Mouse (Mus musculus) erythroid progenitor cell, adult 5-6 weeks (primary cell): Measurements from ENCODE around the gene Tmem251. TPM values are rescaled to one million over a fixed set of nuclear protein-coding genes. Genes with fewer than 3 reads are reported as not detected.
A peak's percentile ranks its signal among the peaks of the same experiment; 100 is the strongest.

ENCODE experiments used
- ATAC-seq: replicated peaks from 2 replicates; pipeline ENCODE4 v1.8.0; 2016; ENCODE audit warnings: moderate number of reproducible peaks, mild to moderate bottlenecking, moderate TSS enrichment, inconsistent platforms; ENCODE audit not compliant: poor library complexity, low FRiP score, severe bottlenecking
- total RNA-seq, 2 experiments: library from RNA; stranded (forward) in 1 of 2; stranded (reverse) in 1 of 2; fragments of 150-400 nt in 1 of 2; fragments of 186-747, 209-891 nt in 1 of 2; gene quantifications; 2 replicates each; pipeline versions ENCODE4 v1.2.3 to v1.2.4; 2015 to 2017; ENCODE audit warnings: low replicate concordance in 2 of 2

Tmem251 gene
- total RNA-seq, 2 experiments from 2014 or later = 3.4 TPM; not detected in 1

- ATAC-seq = no peak
These were observed 35.3 kb upstream of the Tmem251 start for GRCm38 (mm10) chr12:102708220-102708619.

GRCm38 (mm10) chr12:102709896-102710295, 33.7 kb upstream of the Tmem251 start:
- no peak for ATAC-seq

- no peak for ATAC-seq
These were observed 32.6 kb upstream of the Tmem251 start for GRCm38 (mm10) chr12:102710851-102711375.

- no peak for ATAC-seq
These were observed 30.3 kb upstream of the Tmem251 start for GRCm38 (mm10) chr12:102713153-102713865.

- no peak for ATAC-seq
These were observed 29.4 kb upstream of the Tmem251 start for GRCm38 (mm10) chr12:102714116-102714515.

- ATAC-seq = no peak
These were observed 28.7 kb upstream of the Tmem251 start for GRCm38 (mm10) chr12:102714654-102715395.

- ATAC-seq = no peak
These were observed 23.8 kb upstream of the Tmem251 start for GRCm38 (mm10) chr12:102719552-102720315.

GRCm38 (mm10) chr12:102722451-102722850, 21.1 kb upstream of the Tmem251 start:
- no peak for ATAC-seq

- no peak for ATAC-seq
These were observed 20.6 kb upstream of the Tmem251 start for GRCm38 (mm10) chr12:102722966-102723365.

- no peak for ATAC-seq
These were observed 19.7 kb upstream of the Tmem251 start for GRCm38 (mm10) chr12:102723861-102724260.

- no peak for ATAC-seq
These were observed 18.4 kb upstream of the Tmem251 start for GRCm38 (mm10) chr12:102725146-102725545.

- no peak for ATAC-seq
These were observed 17.8 kb upstream of the Tmem251 start for GRCm38 (mm10) chr12:102725761-102726175.

- peak; percentile 65 for ATAC-seq
These were observed 13.4 kb upstream of the Tmem251 start for GRCm38 (mm10) chr12:102729855-102730797.

GRCm38 (mm10) chr12:102730798-102731619, 12.6 kb upstream of the Tmem251 start:
- ATAC-seq = no peak

- peak; percentile 70; the same call in 1 of the 2 replicates for ATAC-seq
These were observed 10.2 kb upstream of the Tmem251 start for GRCm38 (mm10) chr12:102733381-102733780.

- no peak for ATAC-seq
These were observed 4.5 kb upstream of the Tmem251 start for GRCm38 (mm10) chr12:102739096-102739495.

GRCm38 (mm10) chr12:102740285-102740684, 3.3 kb upstream of the Tmem251 start:
- no peak for ATAC-seq

- ATAC-seq = no peak
These were observed 1.5 kb upstream of the Tmem251 start for GRCm38 (mm10) chr12:102742056-102742455.
